Mouse (Mus musculus): ENCODE data around the gene Srd5a3.

The Srd5a3 gene

GRCm38 (mm10) chr5:76199346-76199745 is 59.3 kb downstream of the Srd5a3 start:
- DNase-seq, result no peak

DNA sequence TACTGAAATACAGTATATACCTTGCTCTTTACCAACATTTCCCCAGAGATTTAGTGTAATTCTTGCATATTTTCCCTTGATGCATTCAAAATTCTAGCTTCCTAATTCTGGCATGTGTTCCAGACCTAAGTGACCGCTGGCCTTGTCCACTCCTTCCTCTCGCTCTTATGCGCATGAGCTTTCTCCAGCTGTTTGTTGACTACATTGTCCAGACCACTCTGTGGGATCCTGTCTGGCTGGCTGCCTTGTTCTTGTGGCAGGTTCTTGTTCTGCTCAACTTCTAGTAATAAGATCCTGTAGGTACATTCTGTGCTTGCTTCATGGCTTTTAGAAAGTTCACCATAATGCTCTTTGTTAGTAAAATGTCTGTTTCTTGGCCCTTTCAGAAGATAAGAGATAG is 63.1 kb downstream of the Srd5a3 start:
- DNase-seq, result no peak
